Mouse (Mus musculus): ENCODE results near the gene Thsd7a. TPM values are rescaled to one million over a fixed set of nuclear protein-coding genes. Genes with fewer than 3 reads are reported as not detected.

The Thsd7a gene
- polyA plus RNA-seq, 1 experiment from 2014 or later: 52.1 TPM

GRCm38 (mm10) chr6:12503867-12504266, 245.3 kb downstream of the Thsd7a start:
- H3K4me1 ChIP-seq (ENCODE audit: control insufficient read depth, insufficient read depth, low read length): no peaks in the 10 kb centered on the region
- no peak overlapping the region for H3K4me2 ChIP-seq (ENCODE audit: low read depth, low read length)
- 93% methylated on average over 7 of the region's 7 CpGs for WGBS
- H3K27me3 ChIP-seq (ENCODE audit: control insufficient read depth, insufficient read depth, low read length): no peaks in the 10 kb centered on the region
- no peaks in the 10 kb centered on the region for H3K36me3 ChIP-seq (ENCODE audit: control insufficient read depth, insufficient read depth, low read length)
- H3K9me3 ChIP-seq (ENCODE audit: control insufficient read depth, low read length): no peaks in the 10 kb centered on the region
- ATAC-seq (ENCODE audit: low read depth): no peak
- no peak overlapping the region for H3K4me3 ChIP-seq (ENCODE audit: low read depth, low read length)
- no peak overlapping the region for H3K9ac ChIP-seq (replicated peaks; ENCODE audit: low read depth, low read length)
- H3K27ac ChIP-seq (ENCODE audit: low read depth, low read length): no peak overlapping the region

- Histone ChIP-seq H3K27ac (ENCODE audit: low read depth, low read length) (no peak overlapping the region), H3K4me3 (ENCODE audit: low read depth, low read length) (no peak overlapping the region), H3K4me2 (ENCODE audit: low read depth, low read length) (no peak overlapping the region), H3K36me3 (ENCODE audit: control insufficient read depth, insufficient read depth, low read length) (no peaks in the 10 kb centered on the region), H3K4me1 (ENCODE audit: control insufficient read depth, insufficient read depth, low read length) (no peaks in the 10 kb centered on the region), H3K27me3 (ENCODE audit: control insufficient read depth, insufficient read depth, low read length) (no peaks in the 10 kb centered on the region), H3K9ac (replicated peaks; ENCODE audit: low read depth, low read length) (no peak overlapping the region), H3K9me3 (ENCODE audit: control insufficient read depth, low read length) (no peaks in the 10 kb centered on the region)
- no peak for ATAC-seq (ENCODE audit: low read depth)
- WGBS: 85% methylated on average over 7 of the region's 7 CpGs
These were observed 248.3 kb downstream of the Thsd7a start for GRCm38 (mm10) chr6:12500888-12501287.

- no peak overlapping the region for H3K27ac ChIP-seq (ENCODE audit: low read depth, low read length)
- no peak overlapping the region for H3K4me2 ChIP-seq (ENCODE audit: low read depth, low read length)
- H3K27me3 ChIP-seq (ENCODE audit: control insufficient read depth, insufficient read depth, low read length): no peaks in the 10 kb centered on the region
- H3K9ac ChIP-seq (replicated peaks; ENCODE audit: low read depth, low read length): no peak overlapping the region
- no peaks in the 10 kb centered on the region for H3K9me3 ChIP-seq (ENCODE audit: control insufficient read depth, low read length)
- no peak overlapping the region for H3K4me3 ChIP-seq (ENCODE audit: low read depth, low read length)
- no peaks in the 10 kb centered on the region for H3K4me1 ChIP-seq (ENCODE audit: control insufficient read depth, insufficient read depth, low read length)
- no peaks in the 10 kb centered on the region for H3K36me3 ChIP-seq (ENCODE audit: control insufficient read depth, insufficient read depth, low read length)
- ATAC-seq (ENCODE audit: low read depth): no peak
These were observed 249.3 kb downstream of the Thsd7a start for GRCm38 (mm10) chr6:12499866-12500265.

- Histone ChIP-seq H3K9me3 (ENCODE audit: control insufficient read depth, low read length) (no peaks in the 10 kb centered on the region), H3K4me3 (ENCODE audit: low read depth, low read length) (no peak overlapping the region), H3K4me2 (ENCODE audit: low read depth, low read length) (no peak overlapping the region), H3K4me1 (ENCODE audit: control insufficient read depth, insufficient read depth, low read length) (no peaks in the 10 kb centered on the region), H3K27ac (ENCODE audit: low read depth, low read length) (no peak overlapping the region), H3K27me3 (ENCODE audit: control insufficient read depth, insufficient read depth, low read length) (no peaks in the 10 kb centered on the region), H3K9ac (replicated peaks; ENCODE audit: low read depth, low read length) (no peak overlapping the region), H3K36me3 (ENCODE audit: control insufficient read depth, insufficient read depth, low read length) (no peaks in the 10 kb centered on the region)
- ATAC-seq (ENCODE audit: low read depth): no peak
- WGBS: 95% methylated on average over 1 of the region's 1 CpGs
These were observed 255.6 kb downstream of the Thsd7a start for GRCm38 (mm10) chr6:12493571-12493970.

GRCm38 (mm10) chr6:12488882-12489281, 260.3 kb downstream of the Thsd7a start:
- H3K9me3 ChIP-seq (ENCODE audit: control insufficient read depth, low read length): no peaks in the 10 kb centered on the region
- H3K4me3 ChIP-seq (ENCODE audit: low read depth, low read length): no peak overlapping the region
- H3K27me3 ChIP-seq (ENCODE audit: control insufficient read depth, insufficient read depth, low read length): no peaks in the 10 kb centered on the region
- no peaks in the 10 kb centered on the region for H3K4me1 ChIP-seq (ENCODE audit: control insufficient read depth, insufficient read depth, low read length)
- H3K9ac ChIP-seq (replicated peaks; ENCODE audit: low read depth, low read length): no peak overlapping the region
- WGBS: 5% methylated on average over 1 of the region's 1 CpGs
- H3K36me3 ChIP-seq (ENCODE audit: control insufficient read depth, insufficient read depth, low read length): no peaks in the 10 kb centered on the region
- H3K4me2 ChIP-seq (ENCODE audit: low read depth, low read length): no peak overlapping the region
- peak; percentile 93 for ATAC-seq (ENCODE audit: low read depth)
- H3K27ac ChIP-seq (ENCODE audit: low read depth, low read length): peak overlapping the region; percentile 16; the same call in 1 of the 2 replicates

GRCm38 (mm10) chr6:12481527-12482163, 267.6 kb downstream of the Thsd7a start:
- no peaks in the 10 kb centered on the region for H3K36me3 ChIP-seq (ENCODE audit: control insufficient read depth, insufficient read depth, low read length)
- H3K4me1 ChIP-seq (ENCODE audit: control insufficient read depth, insufficient read depth, low read length): peaks cover 3% of the 10 kb centered on the region; the same call in 1 of the 2 replicates
- H3K9me3 ChIP-seq (ENCODE audit: control insufficient read depth, low read length): no peaks in the 10 kb centered on the region
- no peak overlapping the region for H3K9ac ChIP-seq (replicated peaks; ENCODE audit: low read depth, low read length)
- no peak overlapping the region; the same call in 1 of the 2 replicates for H3K27ac ChIP-seq (ENCODE audit: low read depth, low read length)
- no peaks in the 10 kb centered on the region for H3K27me3 ChIP-seq (ENCODE audit: control insufficient read depth, insufficient read depth, low read length)
- ATAC-seq (ENCODE audit: low read depth): no peak
- WGBS: 51% methylated on average over 5 of the region's 5 CpGs
- no peak overlapping the region for H3K4me3 ChIP-seq (ENCODE audit: low read depth, low read length)
- no peak overlapping the region for H3K4me2 ChIP-seq (ENCODE audit: low read depth, low read length)

- Histone ChIP-seq H3K27ac (ENCODE audit: low read depth, low read length) (no peak overlapping the region), H3K4me3 (ENCODE audit: low read depth, low read length) (no peak overlapping the region), H3K9ac (replicated peaks; ENCODE audit: low read depth, low read length) (no peak overlapping the region), H3K4me1 (ENCODE audit: control insufficient read depth, insufficient read depth, low read length) (peaks cover 3% of the 10 kb centered on the region; the same call in 1 of the 2 replicates), H3K4me2 (ENCODE audit: low read depth, low read length) (no peak overlapping the region), H3K9me3 (ENCODE audit: control insufficient read depth, low read length) (no peaks in the 10 kb centered on the region), H3K36me3 (ENCODE audit: control insufficient read depth, insufficient read depth, low read length) (no peaks in the 10 kb centered on the region), H3K27me3 (ENCODE audit: control insufficient read depth, insufficient read depth, low read length) (no peaks in the 10 kb centered on the region)
- no peak for ATAC-seq (ENCODE audit: low read depth)
- 88% methylated on average over 1 of the region's 1 CpGs for WGBS
These were observed 270.9 kb downstream of the Thsd7a start for GRCm38 (mm10) chr6:12478359-12478758.

GRCm38 (mm10) chr6:12470935-12471334, 278.3 kb downstream of the Thsd7a start:
- 88% methylated on average over 2 of the region's 2 CpGs for WGBS
- H3K36me3 ChIP-seq (ENCODE audit: control insufficient read depth, insufficient read depth, low read length): no peaks in the 10 kb centered on the region
- H3K4me3 ChIP-seq (ENCODE audit: low read depth, low read length): no peak overlapping the region
- ATAC-seq (ENCODE audit: low read depth): no peak
- no peak overlapping the region for H3K9ac ChIP-seq (replicated peaks; ENCODE audit: low read depth, low read length)
- H3K27me3 ChIP-seq (ENCODE audit: control insufficient read depth, insufficient read depth, low read length): no peaks in the 10 kb centered on the region
- H3K27ac ChIP-seq (ENCODE audit: low read depth, low read length): no peak overlapping the region
- no peaks in the 10 kb centered on the region for H3K9me3 ChIP-seq (ENCODE audit: control insufficient read depth, low read length)
- H3K4me2 ChIP-seq (ENCODE audit: low read depth, low read length): no peak overlapping the region
- H3K4me1 ChIP-seq (ENCODE audit: control insufficient read depth, insufficient read depth, low read length): no peaks in the 10 kb centered on the region

GRCm38 (mm10) chr6:12467339-12468124, 281.7 kb downstream of the Thsd7a start:
- 44% methylated on average over 7 of the region's 7 CpGs for WGBS
- H3K9me3 ChIP-seq (ENCODE audit: control insufficient read depth, low read length): no peaks in the 10 kb centered on the region
- H3K9ac ChIP-seq (replicated peaks; ENCODE audit: low read depth, low read length): no peak overlapping the region
- no peaks in the 10 kb centered on the region for H3K27me3 ChIP-seq (ENCODE audit: control insufficient read depth, insufficient read depth, low read length)
- peak; percentile 68; the same call in 1 of the 2 replicates for ATAC-seq (ENCODE audit: low read depth)
- H3K36me3 ChIP-seq (ENCODE audit: control insufficient read depth, insufficient read depth, low read length): no peaks in the 10 kb centered on the region
- H3K27ac ChIP-seq (ENCODE audit: low read depth, low read length): no peak overlapping the region
- H3K4me2 ChIP-seq (ENCODE audit: low read depth, low read length): no peak overlapping the region
- no peak overlapping the region for H3K4me3 ChIP-seq (ENCODE audit: low read depth, low read length)
- no peaks in the 10 kb centered on the region for H3K4me1 ChIP-seq (ENCODE audit: control insufficient read depth, insufficient read depth, low read length)
